Mouse (Mus musculus): Measurements from ENCODE around the gene Gm17545.

GRCm38 (mm10) chr9:22495133-22495532, 41.0 kb downstream of the Gm17545 start:
- TF ChIP-seq POLR2A (IDR thresholded peaks at IDR 0.05; ENCODE audit: borderline replicate concordance, insufficient read depth, low read length) (no peak), CTCF (IDR thresholded peaks at IDR 0.05; ENCODE audit: borderline replicate concordance, insufficient read depth, low read depth, low read length) (no peak; the same call in 1 of the 2 replicates)
